Mouse (Mus musculus) layer of hippocampus, adult 2 months (tissue): ENCODE results near the gene Tcf7. TPM values are rescaled to one million over a fixed set of nuclear protein-coding genes. Genes with fewer than 3 reads are reported as not detected.
A peak's percentile ranks its signal among the peaks of the same experiment; 100 is the strongest.

Source experiments
- DNase-seq, 2 experiments: peaks; one replicate each; pipeline ENCODE4 v3.0.0; 2022; ENCODE audit warnings: low spot score in 2 of 2
- H3K27ac ChIP-seq: fragments of 200-600 bp; 2 replicates; pipeline ENCODE4 v1.8.1; 2022
- H3K4me3 ChIP-seq: fragments of 200-600 bp; 2 replicates; pipeline ENCODE4 v1.8.1; 2022; ENCODE audit warnings: mild to moderate bottlenecking
- CTCF ChIP-seq: fragments of 200-600 bp; conservative IDR thresholded peaks from 2 replicates; pipeline ENCODE4 v1.8.1; 2022; ENCODE audit warnings: antibody characterized with exemption, mild to moderate bottlenecking, moderate library complexity
- total RNA-seq, 2 experiments: library from RNA; stranded (reverse); gene quantifications; 2 replicates each; pipeline ENCODE4 v1.2.3; 2021

Tcf7 gene
- total RNA-seq, 2 experiments from 2014 or later, result 2.9 TPM

DNA sequence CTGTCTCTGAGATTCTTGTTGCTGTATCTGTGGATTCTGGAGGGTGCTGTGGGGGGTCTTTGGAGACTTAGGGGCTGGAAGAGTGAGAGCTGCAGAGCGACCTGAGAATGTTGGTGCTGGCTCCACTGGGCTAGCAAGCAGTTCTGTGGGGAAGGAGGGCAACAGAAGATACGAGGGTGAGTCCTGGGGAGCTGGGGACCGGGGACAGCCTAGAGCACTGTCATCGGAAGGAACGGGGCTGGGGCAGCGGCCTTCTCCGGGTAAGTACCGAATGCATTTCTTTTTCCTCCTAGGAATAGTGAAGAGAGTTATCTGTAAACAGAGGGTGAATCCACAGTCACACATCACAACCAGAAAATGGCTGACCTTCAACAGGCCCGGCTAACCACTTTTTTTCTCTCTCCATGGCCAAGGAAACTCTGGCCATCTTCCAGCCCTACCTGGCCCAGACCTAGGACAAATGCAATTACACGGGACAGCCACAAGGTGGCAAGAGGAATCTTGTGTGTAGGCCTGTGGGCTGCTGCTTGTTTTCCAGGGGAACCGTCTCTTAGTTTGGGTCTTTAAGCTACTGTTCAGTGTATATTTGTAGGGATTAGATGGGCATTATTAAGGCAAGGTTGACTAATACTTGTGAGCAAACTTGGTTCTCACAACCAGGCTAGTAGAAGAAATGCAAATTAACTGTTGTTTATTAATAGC is 29.0 kb downstream of the Tcf7 start:
- no peak overlapping the region for H3K27ac ChIP-seq
- TF ChIP-seq CTCF, result peak; percentile 95
- no peak overlapping the region for H3K4me3 ChIP-seq
- DNase-seq, result peak; percentile 49 to 55

DNA sequence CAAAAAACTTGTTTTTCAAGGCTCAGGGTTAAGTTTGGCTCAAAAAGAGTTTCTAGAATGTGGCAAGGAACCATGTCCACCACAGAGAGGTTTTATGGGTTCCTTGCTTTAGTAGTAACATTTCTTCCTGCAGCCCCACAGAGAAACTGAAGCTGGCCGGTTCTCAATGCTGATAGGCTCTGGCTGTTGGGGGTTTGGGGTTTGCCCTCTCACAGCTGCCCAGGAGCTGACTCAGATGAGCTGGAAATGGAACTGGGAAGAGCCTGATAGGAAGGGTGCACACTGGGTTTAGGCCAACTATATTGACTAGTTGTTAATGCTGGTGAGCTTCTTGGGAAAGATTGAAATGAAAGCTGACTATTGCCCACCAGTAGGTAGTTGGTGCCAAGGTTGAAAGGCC is 30.1 kb downstream of the Tcf7 start:
- Histone ChIP-seq H3K27ac (no peak overlapping the region), H3K4me3 (no peak overlapping the region)
- no peak for TF ChIP-seq CTCF
- DNase-seq, result no peak

GRCm38 (mm10) chr11:52251770-52252169 is 31.0 kb downstream of the Tcf7 start:
- TF ChIP-seq CTCF, result no peak
- no peak overlapping the region for H3K27ac ChIP-seq
- no peak for DNase-seq
- no peak overlapping the region for H3K4me3 ChIP-seq

DNA sequence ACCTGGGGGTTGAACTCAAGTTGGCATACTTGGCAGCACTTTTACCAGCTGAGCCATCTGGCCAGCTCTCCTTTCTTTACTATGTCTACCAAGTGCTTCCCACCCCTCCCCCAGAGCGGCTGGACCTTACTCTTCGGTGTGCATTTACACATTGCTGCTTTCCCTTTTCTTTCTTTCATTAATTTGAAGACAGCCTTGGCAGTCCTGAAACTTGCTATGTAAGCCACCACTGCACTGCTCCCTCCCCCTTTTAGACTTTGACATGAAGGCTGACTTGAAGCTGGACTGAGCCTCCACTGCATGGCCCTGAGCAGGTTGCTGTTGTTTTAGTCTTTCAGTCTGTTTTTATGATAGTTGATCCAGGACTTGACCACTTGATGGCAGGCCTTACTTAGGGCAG is 33.4 kb downstream of the Tcf7 start:
- H3K27ac ChIP-seq, result no peak overlapping the region
- no peak for DNase-seq
- H3K4me3 ChIP-seq, result no peak overlapping the region
- no peak for TF ChIP-seq CTCF

DNA sequence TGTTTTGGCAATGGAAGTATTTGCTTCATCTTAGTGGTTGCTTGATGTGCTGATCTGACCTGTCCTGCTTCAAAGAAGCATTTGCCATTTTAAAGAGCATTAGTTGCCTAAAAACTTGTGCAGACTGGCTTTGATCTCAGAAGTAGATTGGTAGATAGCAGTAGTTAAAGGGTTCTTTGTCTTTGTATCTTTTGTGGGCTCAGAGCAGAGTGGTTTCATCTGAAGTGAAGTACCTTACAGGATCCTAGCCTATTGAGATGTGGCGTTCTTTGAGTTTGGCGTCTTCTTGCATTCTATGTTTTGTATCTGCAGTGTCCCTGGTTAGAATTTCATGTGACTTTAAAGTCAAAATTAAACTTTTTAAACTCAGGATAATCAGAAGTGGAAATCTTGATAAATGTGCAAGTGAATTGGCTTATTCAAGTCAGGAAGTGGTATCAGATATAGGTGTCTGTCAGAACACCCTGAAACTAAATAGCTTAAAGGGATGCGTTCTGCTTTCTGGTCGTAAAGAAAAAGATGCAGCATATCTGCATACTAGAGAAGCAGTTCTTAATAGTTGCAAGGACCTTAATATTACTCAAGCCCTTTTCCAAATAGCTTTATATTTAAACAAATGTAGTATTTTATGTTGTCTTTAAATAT is 41.8 kb downstream of the Tcf7 start:
- no peak for TF ChIP-seq CTCF
- no peak for DNase-seq
- no peak overlapping the region for H3K27ac ChIP-seq
- H3K4me3 ChIP-seq, result no peak overlapping the region

DNA sequence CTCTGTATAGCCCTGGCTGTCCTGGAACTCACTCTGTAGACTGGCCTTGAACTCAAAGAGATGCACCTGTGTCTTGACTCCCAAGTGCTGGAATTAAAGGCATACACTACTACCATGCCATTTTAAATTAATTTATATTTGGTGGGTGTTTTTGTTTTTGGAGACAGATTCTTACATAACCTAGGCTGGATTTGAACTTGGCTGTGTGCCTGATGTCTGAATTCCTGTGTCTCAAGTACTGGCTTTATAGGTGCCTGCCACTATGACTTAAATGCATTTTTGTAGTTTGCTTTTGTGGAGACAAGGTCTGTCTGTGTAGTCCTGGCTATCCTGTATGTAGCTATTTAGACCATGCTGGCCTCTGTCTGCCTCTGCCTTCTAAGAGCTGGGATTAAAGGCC is 48.3 kb downstream of the Tcf7 start:
- H3K27ac ChIP-seq, result no peak overlapping the region
- DNase-seq, result no peak
- no peak overlapping the region for H3K4me3 ChIP-seq
- TF ChIP-seq CTCF, result no peak

DNA sequence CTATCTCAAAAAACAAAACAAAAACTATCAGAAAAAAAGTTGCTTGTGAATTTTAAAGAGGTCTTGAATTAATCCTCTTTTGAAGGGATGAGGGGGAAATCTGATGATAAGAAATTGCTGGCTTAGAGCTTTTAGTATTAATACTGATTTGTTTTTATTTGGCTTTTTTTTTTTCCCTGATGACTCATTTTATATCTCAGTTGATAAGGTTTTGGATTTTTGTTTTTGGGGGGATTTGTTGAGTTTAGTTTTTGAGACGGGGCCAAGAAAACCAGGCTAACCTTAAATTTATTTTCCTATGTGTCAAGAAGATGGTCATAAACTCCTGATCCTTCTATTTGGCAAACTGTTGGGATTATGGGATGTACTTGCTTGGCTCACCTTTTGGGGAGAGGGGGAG is 48.9 kb downstream of the Tcf7 start:
- no peak for TF ChIP-seq CTCF
- Histone ChIP-seq H3K4me3 (peak overlapping the region; percentile 90; the same call in 1 of the 2 replicates), H3K27ac (no peak overlapping the region)
- DNase-seq, result no peak

GRCm38 (mm10) chr11:52233043-52233653 is 49.7 kb downstream of the Tcf7 start:
- Histone ChIP-seq H3K27ac (peak overlapping the region; percentile 100; the same call in 1 of the 2 replicates), H3K4me3 (peak overlapping the region; percentile 90)
- TF ChIP-seq CTCF, result no peak
- DNase-seq, result no peak

GRCm38 (mm10) chr11:52231606-52232541 is 50.9 kb downstream of the Tcf7 start, which contains the start of gene Skp1a:
Gene Skp1a (plus strand): TSS chr11:52231995.
- H3K27ac ChIP-seq, result peak within 1 kb of the TSS; percentile 100
- TF ChIP-seq CTCF, result 0 out of 2 replicates have a peak, but pooled peaks have one; percentile 6
- H3K4me3 ChIP-seq, result peak within 1 kb of the TSS; percentile 90
- peak; percentile 81 to 87 for DNase-seq

DNA sequence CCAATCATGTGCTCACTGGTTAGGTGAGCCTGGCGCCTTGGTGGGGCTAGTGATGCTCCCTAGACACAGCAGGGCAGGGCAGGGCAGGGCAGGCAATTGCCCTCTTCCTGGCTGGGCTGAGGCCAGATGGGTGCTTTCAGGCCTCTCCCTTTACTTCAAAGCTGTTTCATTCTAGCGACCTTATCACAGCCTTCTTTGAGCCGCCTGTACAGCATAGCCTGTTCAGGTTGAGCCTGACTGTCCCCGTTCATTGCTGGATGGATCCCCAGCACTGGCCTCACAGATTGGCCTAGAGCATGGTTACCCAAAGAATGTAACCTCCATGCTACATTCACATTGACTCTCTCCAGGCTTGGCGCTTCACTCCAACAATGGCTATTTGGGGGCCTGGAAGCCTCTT is 52.1 kb downstream of the Tcf7 start:
- no peak for DNase-seq
- peak overlapping the region; percentile 100; the same call in 1 of the 2 replicates for H3K27ac ChIP-seq
- H3K4me3 ChIP-seq, result no peak overlapping the region
- TF ChIP-seq CTCF, result no peak

GRCm38 (mm10) chr11:52228722-52229448 is 53.9 kb downstream of the Tcf7 start:
- no peak overlapping the region for H3K27ac ChIP-seq
- no peak for TF ChIP-seq CTCF
- no peak overlapping the region for H3K4me3 ChIP-seq
- DNase-seq, result no peak
